Mouse (Mus musculus) urinary bladder, postnatal 10 days (tissue): Measurements from ENCODE around the gene Timm50.

ENCODE experiments used
- DNase-seq: peaks from one replicate; pipeline ENCODE4 v3.0.0; 2022; ENCODE audit warnings: low spot score

Gene Timm50

GRCm38 (mm10) chr7:28326457-28326856 lies 14.6 kb upstream of the Timm50 start:
- DNase-seq = no peak

- DNase-seq = no peak
Observed at GRCm38 (mm10) chr7:28325293-28325692, 13.4 kb upstream of the Timm50 start.

GRCm38 (mm10) chr7:28321974-28322720 lies 10.3 kb upstream of the Timm50 start:
- no peak for DNase-seq

GRCm38 (mm10) chr7:28318714-28319113 lies 6.8 kb upstream of the Timm50 start:
- DNase-seq = no peak

GRCm38 (mm10) chr7:28318036-28318435 lies 6.2 kb upstream of the Timm50 start:
- DNase-seq = no peak

- DNase-seq = no peak
Observed at GRCm38 (mm10) chr7:28311151-28311925, 534 bp downstream of the Timm50 start.

- no peak for DNase-seq
Observed at GRCm38 (mm10) chr7:28309737-28310136, 2.1 kb downstream of the Timm50 start.

- DNase-seq = no peak
Observed at GRCm38 (mm10) chr7:28306216-28306615, 5.7 kb downstream of the Timm50 start.

- DNase-seq = no peak
Observed at GRCm38 (mm10) chr7:28305641-28306040, 6.2 kb downstream of the Timm50 start.

GRCm38 (mm10) chr7:28301616-28302433 lies 10.0 kb downstream of the Timm50 start, which contains the start of gene Dll3:
TSS of gene Dll3 (minus strand) at chr7:28302238.
- no peak for DNase-seq

GRCm38 (mm10) chr7:28298837-28299625 lies 12.8 kb downstream of the Timm50 start:
- no peak for DNase-seq

- DNase-seq = no peak
Observed at GRCm38 (mm10) chr7:28294481-28294880, 17.4 kb downstream of the Timm50 start.

GRCm38 (mm10) chr7:28290638-28291590 lies 21.0 kb downstream of the Timm50 start, which contains the start of gene Selenov:
TSS of gene Selenov (minus strand) at chr7:28291186.
- DNase-seq = no peak

- no peak for DNase-seq
Observed at GRCm38 (mm10) chr7:28290165-28290564, 21.7 kb downstream of the Timm50 start.

GRCm38 (mm10) chr7:28280630-28281029 lies 31.2 kb downstream of the Timm50 start:
- DNase-seq = no peak

- DNase-seq = no peak
Observed at GRCm38 (mm10) chr7:28278279-28278652, 33.6 kb downstream of the Timm50 start.

- peak; percentile 90 for DNase-seq
Observed at GRCm38 (mm10) chr7:28277615-28278278, 34.1 kb downstream of the Timm50 start, which contains the start of gene Eid2b. TSS of gene Eid2b (plus strand) at chr7:28277739.

GRCm38 (mm10) chr7:28277237-28277614 lies 34.6 kb downstream of the Timm50 start:
- no peak for DNase-seq

GRCm38 (mm10) chr7:28271761-28272160 lies 40.1 kb downstream of the Timm50 start:
- no peak for DNase-seq

GRCm38 (mm10) chr7:28269355-28269754 lies 42.5 kb downstream of the Timm50 start:
- no peak for DNase-seq
